Mouse (Mus musculus): ENCODE data around the gene Sh3kbp1. TPM values are rescaled to one million over a fixed set of nuclear protein-coding genes. Genes with fewer than 3 reads are reported as not detected.

Gene Sh3kbp1
- polyA plus RNA-seq, 1 experiment from 2014 or later = 85.3 TPM

GRCm38 (mm10) chrX:159928165-159928564 lies 301.1 kb downstream of the Sh3kbp1 start:
- H3K4me2 ChIP-seq = peak overlapping the region; percentile 16; the same call in 1 of the 2 replicates
- H3K27ac ChIP-seq (replicated peaks) = peak overlapping the region; percentile 82
- WGBS = 28% methylated on average over 5 of the region's 5 CpGs
- H3K9me3 ChIP-seq = no peaks in the 10 kb centered on the region
- H3K36me3 ChIP-seq = no peaks in the 10 kb centered on the region
- H3K4me1 ChIP-seq = peaks cover 11% of the 10 kb centered on the region; the same call in 1 of the 2 replicates
- ATAC-seq (ENCODE audit: extremely low read depth, insufficient number of reproducible peaks, low FRiP score, low TSS enrichment) = no peak
- H3K4me3 ChIP-seq = no peak overlapping the region
- H3K9ac ChIP-seq = no peak overlapping the region
- H3K27me3 ChIP-seq (replicated peaks) = no peaks in the 10 kb centered on the region; the same call in 1 of the 2 replicates

DNA sequence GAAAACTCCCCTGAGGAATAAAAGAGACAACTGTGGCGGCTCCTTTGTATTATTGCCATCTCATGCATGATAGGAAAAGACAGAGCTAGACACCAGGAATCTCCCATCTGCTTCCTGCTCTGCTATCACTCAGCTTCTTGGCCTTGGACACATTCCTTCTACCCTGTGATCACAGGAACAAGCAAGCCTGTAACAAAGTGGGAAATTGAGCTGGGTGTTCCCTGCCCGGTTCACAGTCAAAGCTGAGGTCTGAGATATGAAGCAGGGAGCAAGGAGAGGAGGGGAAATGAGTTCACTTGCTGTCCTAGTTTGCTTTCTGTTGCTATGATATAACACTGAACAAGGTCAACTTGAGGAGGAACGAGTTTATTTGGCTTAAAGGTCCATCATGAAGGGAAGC lies 301.8 kb downstream of the Sh3kbp1 start:
- Histone ChIP-seq H3K4me3 (no peak overlapping the region), H3K4me2 (peak overlapping the region; percentile 16; the same call in 1 of the 2 replicates), H3K36me3 (no peaks in the 10 kb centered on the region), H3K9me3 (no peaks in the 10 kb centered on the region), H3K27me3 (replicated peaks) (no peaks in the 10 kb centered on the region; the same call in 1 of the 2 replicates), H3K27ac (replicated peaks) (peak overlapping the region; percentile 82), H3K9ac (no peak overlapping the region), H3K4me1 (peaks cover 11% of the 10 kb centered on the region; the same call in 1 of the 2 replicates)
- 33% methylated on average over 3 of the region's 3 CpGs for WGBS
- no peak for ATAC-seq (ENCODE audit: extremely low read depth, insufficient number of reproducible peaks, low FRiP score, low TSS enrichment)

GRCm38 (mm10) chrX:159932027-159932426 lies 305.0 kb downstream of the Sh3kbp1 start:
- WGBS = 90% methylated on average over 1 of the region's 1 CpGs
- no peak overlapping the region for H3K27ac ChIP-seq (replicated peaks)
- H3K9ac ChIP-seq = no peak overlapping the region
- H3K4me1 ChIP-seq = peaks cover 11% of the 10 kb centered on the region; the same call in 1 of the 2 replicates
- H3K9me3 ChIP-seq = no peaks in the 10 kb centered on the region
- no peaks in the 10 kb centered on the region; the same call in 1 of the 2 replicates for H3K27me3 ChIP-seq (replicated peaks)
- H3K4me2 ChIP-seq = no peak overlapping the region
- H3K36me3 ChIP-seq = no peaks in the 10 kb centered on the region
- no peak overlapping the region for H3K4me3 ChIP-seq
- ATAC-seq (ENCODE audit: extremely low read depth, insufficient number of reproducible peaks, low FRiP score, low TSS enrichment) = no peak

- H3K27me3 ChIP-seq (replicated peaks) = no peaks in the 10 kb centered on the region
- peak overlapping the region; percentile 36 for H3K4me3 ChIP-seq
- ATAC-seq (ENCODE audit: extremely low read depth, insufficient number of reproducible peaks, low FRiP score, low TSS enrichment) = peak; percentile 54; the same call in 1 of the 2 replicates
- H3K36me3 ChIP-seq = no peaks in the 10 kb centered on the region
- 46% methylated on average over 2 of the region's 2 CpGs for WGBS
- peak overlapping the region; percentile 92 for H3K27ac ChIP-seq (replicated peaks)
- peak overlapping the region; percentile 45 for H3K4me2 ChIP-seq
- H3K9ac ChIP-seq = 0 out of 2 replicates have a peak overlapping the region, but pooled peaks have one; percentile 69
- no peaks in the 10 kb centered on the region for H3K9me3 ChIP-seq
- H3K4me1 ChIP-seq = 0 out of 2 replicates have a peak, but pooled peaks cover 13% of the 10 kb centered on the region
Measured at GRCm38 (mm10) chrX:159942569-159942968, 315.5 kb downstream of the Sh3kbp1 start.

DNA sequence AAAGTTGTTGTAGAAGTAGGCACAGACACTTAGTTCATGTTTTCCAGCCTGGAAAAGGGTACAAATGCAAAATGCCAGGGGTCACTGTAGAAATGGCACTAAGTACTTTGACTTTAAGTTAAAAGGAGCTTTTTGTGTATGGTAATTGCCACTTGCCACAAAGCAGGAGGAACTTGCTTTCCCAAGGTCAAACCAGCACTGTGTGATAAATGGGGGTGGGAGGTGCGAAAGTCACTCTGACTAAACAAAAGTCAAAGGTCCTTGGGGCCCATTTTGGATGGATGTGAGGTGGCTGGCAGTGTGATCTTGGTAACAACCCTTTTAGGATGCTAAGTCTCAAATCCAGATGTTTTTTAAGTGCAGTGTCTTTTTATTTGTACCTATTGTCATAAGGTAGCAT lies 316.5 kb downstream of the Sh3kbp1 start:
- WGBS = 54% methylated on average over 1 of the region's 1 CpGs
- no peak for ATAC-seq (ENCODE audit: extremely low read depth, insufficient number of reproducible peaks, low FRiP score, low TSS enrichment)

DNA sequence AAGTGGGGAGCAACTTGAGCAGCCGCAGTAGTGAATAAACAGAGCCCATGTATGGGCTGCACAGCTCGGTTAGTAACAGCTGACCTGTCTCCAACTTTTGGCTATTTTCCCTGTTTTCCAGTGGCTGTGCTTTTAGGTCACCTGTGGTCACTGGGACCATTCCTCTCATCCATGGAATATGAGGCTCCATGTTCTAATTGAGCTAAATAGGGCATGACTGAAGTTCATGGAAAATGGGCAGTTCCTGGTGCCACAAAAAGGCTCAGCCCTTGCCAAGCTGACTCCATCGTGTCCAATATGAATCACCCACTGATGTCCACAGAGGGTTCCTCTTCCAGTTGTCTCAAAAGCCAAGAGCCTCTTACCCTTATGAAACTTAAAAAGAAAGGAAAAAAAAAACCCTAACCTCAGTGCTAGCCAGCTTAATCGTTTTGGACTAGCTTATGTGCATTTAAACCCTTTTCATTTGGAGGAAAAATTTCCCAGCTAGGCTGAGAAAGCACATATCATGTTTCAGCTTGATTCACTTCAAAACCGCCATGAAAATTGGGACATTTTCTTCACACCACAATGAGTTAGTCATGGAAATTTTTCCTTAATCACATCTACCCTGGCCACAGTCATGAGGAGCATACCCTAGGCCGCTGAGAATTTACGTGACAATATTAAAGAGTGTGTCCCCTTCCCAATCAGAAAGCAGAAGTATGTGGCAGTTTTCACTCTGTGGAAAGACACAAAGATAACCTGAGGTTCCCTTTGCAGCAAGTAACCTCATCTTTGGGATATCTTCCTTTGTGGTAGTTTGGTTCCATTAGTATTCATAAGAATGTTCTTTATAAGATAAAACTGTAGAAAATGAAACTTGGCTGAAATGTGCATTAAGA lies 326.7 kb downstream of the Sh3kbp1 start:
- H3K9me3 ChIP-seq = no peaks in the 10 kb centered on the region
- H3K27me3 ChIP-seq (replicated peaks) = peaks cover 9% of the 10 kb centered on the region; the same call in 1 of the 2 replicates
- no peaks in the 10 kb centered on the region for H3K36me3 ChIP-seq
- 66% methylated on average over 7 of the region's 7 CpGs for WGBS
- H3K27ac ChIP-seq (replicated peaks) = no peak overlapping the region
- H3K4me2 ChIP-seq = no peak overlapping the region
- H3K4me3 ChIP-seq = no peak overlapping the region
- H3K9ac ChIP-seq = no peak overlapping the region
- no peak for ATAC-seq (ENCODE audit: extremely low read depth, insufficient number of reproducible peaks, low FRiP score, low TSS enrichment)
- peaks cover 38% of the 10 kb centered on the region for H3K4me1 ChIP-seq

More for the DNA sequence above, 316.5 kb downstream of the Sh3kbp1 start:
- H3K4me1 ChIP-seq = 0 out of 2 replicates have a peak, but pooled peaks cover 13% of the 10 kb centered on the region
- H3K27me3 ChIP-seq (replicated peaks) = no peaks in the 10 kb centered on the region
- peak overlapping the region; percentile 36 for H3K4me3 ChIP-seq
- H3K36me3 ChIP-seq = no peaks in the 10 kb centered on the region
- H3K9ac ChIP-seq = peak overlapping the region; percentile 69
- no peaks in the 10 kb centered on the region for H3K9me3 ChIP-seq
- H3K4me2 ChIP-seq = peak overlapping the region; percentile 45
- peak overlapping the region; percentile 92 for H3K27ac ChIP-seq (replicated peaks)

DNA sequence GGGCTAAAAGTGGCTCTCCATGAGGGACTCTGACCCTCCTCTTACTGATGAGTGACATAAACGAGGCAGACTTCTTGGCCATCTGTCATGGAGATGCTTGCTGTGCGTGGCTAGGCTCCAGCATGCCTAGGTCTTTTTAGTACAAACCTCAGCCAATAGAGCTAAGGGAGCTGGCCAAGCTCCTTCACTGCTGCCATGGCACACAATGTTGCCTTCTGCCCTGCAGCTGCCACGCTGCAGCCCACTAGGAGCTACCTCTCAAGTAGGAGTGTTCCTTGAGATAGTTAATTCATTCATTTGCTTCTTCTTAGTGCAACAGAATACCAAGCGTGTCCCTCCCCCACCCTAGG lies 327.3 kb downstream of the Sh3kbp1 start:
- H3K36me3 ChIP-seq = no peaks in the 10 kb centered on the region
- no peaks in the 10 kb centered on the region for H3K9me3 ChIP-seq
- peaks cover 7% of the 10 kb centered on the region; the same call in 1 of the 2 replicates for H3K27me3 ChIP-seq (replicated peaks)
- 56% methylated on average over 4 of the region's 4 CpGs for WGBS
- ATAC-seq (ENCODE audit: extremely low read depth, insufficient number of reproducible peaks, low FRiP score, low TSS enrichment) = no peak
- H3K4me1 ChIP-seq = peaks cover 38% of the 10 kb centered on the region
- no peak overlapping the region for H3K4me3 ChIP-seq
- no peak overlapping the region for H3K9ac ChIP-seq
- no peak overlapping the region for H3K4me2 ChIP-seq
- no peak overlapping the region for H3K27ac ChIP-seq (replicated peaks)

- no peak overlapping the region for H3K9ac ChIP-seq
- H3K27me3 ChIP-seq (replicated peaks) = peaks cover 7% of the 10 kb centered on the region; the same call in 1 of the 2 replicates
- no peak overlapping the region for H3K4me3 ChIP-seq
- peak overlapping the region; percentile 36 for H3K27ac ChIP-seq (replicated peaks)
- ATAC-seq (ENCODE audit: extremely low read depth, insufficient number of reproducible peaks, low FRiP score, low TSS enrichment) = no peak
- H3K4me1 ChIP-seq = peaks cover 38% of the 10 kb centered on the region
- no peaks in the 10 kb centered on the region for H3K9me3 ChIP-seq
- H3K36me3 ChIP-seq = no peaks in the 10 kb centered on the region
- no peak overlapping the region for H3K4me2 ChIP-seq
- WGBS = 57% methylated on average over 6 of the region's 6 CpGs
Measured at GRCm38 (mm10) chrX:159955433-159955832, 328.4 kb downstream of the Sh3kbp1 start.

DNA sequence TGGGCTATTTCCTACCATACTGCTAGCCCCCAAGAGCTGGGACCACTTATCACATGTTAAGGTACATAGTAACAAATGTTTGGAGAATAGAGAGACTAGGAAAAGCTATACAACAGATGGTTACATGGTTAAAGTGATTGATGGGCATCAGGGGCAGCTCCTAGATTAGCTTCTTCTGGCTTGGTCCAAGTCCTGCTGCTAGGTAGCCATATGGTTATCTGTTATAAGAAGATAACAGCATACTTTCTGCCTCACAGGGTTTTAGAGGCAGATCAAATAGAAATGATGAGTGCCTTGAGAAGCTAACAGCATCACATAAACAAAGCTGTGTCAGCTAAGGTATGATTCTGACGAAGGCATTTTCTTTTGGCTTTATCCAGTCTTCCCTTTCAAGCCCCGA lies 334.3 kb downstream of the Sh3kbp1 start:
- H3K36me3 ChIP-seq = 0 out of 2 replicates have a peak, but pooled peaks cover 7% of the 10 kb centered on the region
- H3K4me1 ChIP-seq = no peaks in the 10 kb centered on the region
- H3K27ac ChIP-seq (replicated peaks) = no peak overlapping the region
- ATAC-seq (ENCODE audit: extremely low read depth, insufficient number of reproducible peaks, low FRiP score, low TSS enrichment) = no peak
- no peaks in the 10 kb centered on the region for H3K9me3 ChIP-seq
- peaks cover 10% of the 10 kb centered on the region; the same call in 1 of the 2 replicates for H3K27me3 ChIP-seq (replicated peaks)
- H3K4me2 ChIP-seq = no peak overlapping the region
- 37% methylated on average over 2 of the region's 2 CpGs for WGBS
- H3K9ac ChIP-seq = no peak overlapping the region
- H3K4me3 ChIP-seq = no peak overlapping the region

GRCm38 (mm10) chrX:159963273-159963672 lies 336.2 kb downstream of the Sh3kbp1 start:
- H3K4me2 ChIP-seq = no peak overlapping the region
- H3K4me3 ChIP-seq = no peak overlapping the region
- H3K36me3 ChIP-seq = 0 out of 2 replicates have a peak, but pooled peaks cover 10% of the 10 kb centered on the region
- no peaks in the 10 kb centered on the region for H3K9me3 ChIP-seq
- peaks cover 7% of the 10 kb centered on the region; the same call in 1 of the 2 replicates for H3K27me3 ChIP-seq (replicated peaks)
- no peak for ATAC-seq (ENCODE audit: extremely low read depth, insufficient number of reproducible peaks, low FRiP score, low TSS enrichment)
- no peak overlapping the region for H3K9ac ChIP-seq
- 27% methylated on average over 4 of the region's 4 CpGs for WGBS
- H3K4me1 ChIP-seq = no peaks in the 10 kb centered on the region
- H3K27ac ChIP-seq (replicated peaks) = no peak overlapping the region

DNA sequence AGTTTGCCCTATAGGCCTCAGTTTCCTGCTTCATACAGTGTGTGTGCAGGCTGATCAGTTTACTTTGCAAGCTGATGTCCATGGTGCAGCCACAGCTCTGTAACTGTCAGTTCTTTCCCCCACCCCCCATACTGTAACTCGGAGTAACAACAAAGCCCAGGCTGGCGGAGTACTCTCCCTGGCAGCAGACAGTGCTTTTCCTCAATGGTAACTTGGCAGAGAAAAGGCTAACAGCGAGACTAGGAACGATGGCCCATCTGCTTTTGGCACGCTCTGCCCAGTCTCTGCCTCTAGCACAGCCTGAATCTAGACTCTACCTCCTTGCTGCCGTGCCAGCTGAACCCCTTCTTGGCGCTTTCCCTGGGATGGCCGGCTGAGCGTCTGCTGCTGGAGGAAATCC lies 336.9 kb downstream of the Sh3kbp1 start:
- WGBS = 76% methylated on average over 9 of the region's 9 CpGs

More for the DNA sequence above, 336.9 kb downstream of the Sh3kbp1 start:
- Histone ChIP-seq H3K9me3 (no peaks in the 10 kb centered on the region), H3K36me3 (0 out of 2 replicates have a peak, but pooled peaks cover 13% of the 10 kb centered on the region), H3K27me3 (replicated peaks) (peaks cover 7% of the 10 kb centered on the region; the same call in 1 of the 2 replicates), H3K27ac (replicated peaks) (no peak overlapping the region), H3K4me1 (no peaks in the 10 kb centered on the region), H3K4me3 (no peak overlapping the region), H3K9ac (no peak overlapping the region), H3K4me2 (no peak overlapping the region)
- ATAC-seq (ENCODE audit: extremely low read depth, insufficient number of reproducible peaks, low FRiP score, low TSS enrichment) = no peak

All from heart, embryonic 13.5 days (tissue).